Mouse (Mus musculus) layer of hippocampus, postnatal 36 days (tissue): ENCODE results near the gene Skiv2l. TPM values are rescaled to one million over a fixed set of nuclear protein-coding genes. Genes with fewer than 3 reads are reported as not detected.
A peak's percentile ranks its signal among the peaks of the same experiment; 100 is the strongest.
"Not testable (repeated sequence)": the region's sequence is repeated elsewhere in the genome, so short reads cannot be mapped to it uniquely, and the experiment has no call there.

Experiments
- DNase-seq, 2 experiments: peaks; one replicate each; pipeline ENCODE4 v3.0.0; 2022
- total RNA-seq, 2 experiments: library from RNA; stranded (reverse); gene quantifications; 2 replicates each; pipeline ENCODE4 v1.2.3; 2021

The Skiv2l gene
- total RNA-seq, 2 experiments from 2014 or later, result 69.5 to 72.4 TPM

DNA sequence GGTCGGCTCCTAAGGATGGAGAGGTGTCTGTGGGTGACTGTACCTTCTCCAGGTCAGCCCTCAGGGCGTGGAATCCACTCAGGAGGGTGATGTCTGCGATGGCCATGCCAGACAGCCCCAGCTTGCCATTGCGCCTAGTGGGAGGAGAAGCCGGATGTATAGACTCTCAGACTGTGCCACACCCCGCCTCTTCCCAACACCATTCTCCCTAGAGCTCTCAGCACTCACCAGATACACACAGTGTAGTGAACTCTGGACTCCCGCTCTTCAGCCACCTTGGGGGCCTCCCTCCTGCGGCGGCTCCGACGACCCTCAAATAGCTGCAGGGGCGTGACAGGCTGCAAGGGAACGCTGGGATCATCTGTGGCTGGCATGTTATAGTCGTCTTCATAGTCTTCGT is 38.7 kb downstream of the Skiv2l start:
- DNase-seq, result no peak

DNA sequence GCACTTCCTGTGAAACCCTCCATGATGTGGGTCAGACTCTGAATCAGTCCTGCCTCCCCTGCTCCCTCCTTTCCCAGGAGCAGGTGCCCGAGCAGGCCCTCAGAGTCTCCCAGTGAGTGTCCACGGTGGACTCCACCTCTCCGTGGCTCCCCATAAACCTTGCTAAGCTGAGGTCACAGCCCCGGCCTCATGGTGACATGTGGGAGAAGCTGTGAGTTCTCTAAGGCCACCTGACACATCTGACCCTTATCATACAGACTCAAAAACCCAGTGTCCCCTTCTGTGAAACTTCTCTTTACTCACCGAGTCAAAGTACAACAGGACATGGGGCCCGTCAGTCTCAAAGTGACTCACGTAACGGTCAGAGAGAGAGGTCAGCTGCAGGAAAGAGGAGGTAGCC is 39.2 kb downstream of the Skiv2l start:
- DNase-seq, result not testable (repeated sequence)

DNA sequence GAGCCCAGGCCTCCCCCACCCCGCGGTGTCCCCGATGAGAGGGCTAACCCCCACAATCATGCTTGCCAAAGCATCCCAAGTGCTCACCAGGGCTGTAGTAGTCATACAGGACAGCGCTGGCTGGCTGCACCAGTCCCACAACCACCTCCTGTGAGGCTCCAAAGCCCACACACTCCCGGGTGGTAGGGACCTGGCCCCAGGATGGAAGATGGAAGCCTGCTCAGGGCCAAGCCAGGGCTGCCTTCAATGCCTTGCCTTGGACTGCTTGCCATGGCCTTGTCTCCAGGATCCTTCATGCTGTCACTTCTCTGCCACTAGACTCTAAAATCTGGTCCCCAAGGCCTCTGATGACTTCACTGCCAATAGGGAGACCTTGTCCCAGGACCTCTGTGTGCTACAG is 39.6 kb downstream of the Skiv2l start:
- not testable (repeated sequence) for DNase-seq

DNA sequence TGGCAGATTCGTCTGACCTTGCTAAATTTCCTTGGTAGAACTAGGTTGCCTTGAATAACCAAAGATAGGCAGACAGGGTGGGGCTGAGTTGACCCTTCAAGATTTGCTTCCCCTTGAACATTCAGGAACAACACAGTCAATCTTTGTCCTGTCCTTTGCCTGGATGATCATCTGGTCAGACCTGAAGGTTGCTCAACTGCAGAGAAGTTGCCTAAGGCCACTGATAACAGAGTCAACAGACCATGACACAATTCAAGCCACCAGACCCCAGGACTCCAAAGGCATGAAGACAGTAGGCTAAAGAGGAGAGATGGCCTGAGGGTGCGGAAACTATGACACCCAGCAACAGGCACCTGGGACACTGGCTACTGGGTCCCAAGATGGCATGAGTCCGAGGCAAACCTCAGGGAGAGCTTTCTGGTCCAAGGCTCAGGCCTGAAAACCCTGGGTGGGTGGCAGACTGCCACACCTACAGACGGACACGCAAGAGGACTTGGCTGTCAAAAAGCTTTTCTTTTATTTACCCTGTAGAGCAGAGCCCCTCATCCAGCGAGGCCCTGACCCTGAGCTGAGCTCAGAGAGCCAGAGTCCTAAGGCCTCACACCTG is 41.3 kb downstream of the Skiv2l start:
- no peak for DNase-seq

DNA sequence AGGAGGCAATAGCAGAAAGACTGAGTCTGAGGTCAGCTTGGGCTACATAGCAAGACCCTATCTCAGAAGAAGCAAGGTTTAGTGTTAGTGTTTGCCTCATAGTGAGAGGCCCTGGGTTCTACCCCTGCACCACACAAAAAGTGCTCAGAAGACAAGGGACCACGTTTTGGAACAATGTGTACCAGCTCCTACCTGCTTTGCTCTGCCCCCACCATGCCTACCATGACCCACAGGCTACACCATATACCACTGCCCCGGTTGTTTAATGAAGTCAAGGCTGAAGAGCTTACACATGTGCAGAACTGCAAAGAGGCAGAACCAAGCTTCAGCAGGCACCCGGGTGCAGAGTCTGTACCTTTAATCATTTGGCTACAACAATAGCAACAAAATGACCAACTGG is 42.8 kb downstream of the Skiv2l start:
- no peak for DNase-seq

DNA sequence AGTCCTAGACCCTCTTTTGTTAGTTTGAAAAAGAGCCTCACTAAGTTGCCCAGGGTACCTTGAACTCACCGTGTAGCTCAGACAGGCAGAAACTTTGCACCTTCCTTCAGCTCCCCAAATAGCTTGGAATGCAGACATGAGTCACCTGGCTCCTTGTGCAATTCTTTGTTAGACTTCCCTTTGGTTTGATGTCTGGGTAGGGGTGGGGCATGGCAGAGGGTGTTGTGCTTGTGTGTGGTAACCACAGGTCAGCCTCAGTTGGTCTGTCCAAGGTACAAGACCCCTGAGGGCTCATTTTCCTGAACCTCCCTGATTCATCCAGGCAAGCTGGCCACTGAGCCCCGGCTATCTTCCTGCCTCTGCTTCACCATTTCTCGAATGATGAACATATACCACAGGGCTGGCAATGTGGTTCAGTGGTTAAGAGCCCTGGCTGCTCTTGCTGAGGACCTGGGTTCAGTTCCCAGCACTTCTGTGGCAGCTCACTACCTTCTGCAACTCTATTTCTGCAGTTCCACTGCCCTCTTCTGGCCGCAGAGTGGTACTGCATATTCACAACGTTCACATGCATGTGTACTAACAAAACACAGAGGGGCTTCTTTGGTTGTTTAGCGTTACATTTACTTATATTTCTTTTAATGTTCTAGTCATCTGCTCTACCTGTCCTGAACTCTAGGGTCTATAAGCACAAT is 45.0 kb downstream of the Skiv2l start:
- no peak for DNase-seq

DNA sequence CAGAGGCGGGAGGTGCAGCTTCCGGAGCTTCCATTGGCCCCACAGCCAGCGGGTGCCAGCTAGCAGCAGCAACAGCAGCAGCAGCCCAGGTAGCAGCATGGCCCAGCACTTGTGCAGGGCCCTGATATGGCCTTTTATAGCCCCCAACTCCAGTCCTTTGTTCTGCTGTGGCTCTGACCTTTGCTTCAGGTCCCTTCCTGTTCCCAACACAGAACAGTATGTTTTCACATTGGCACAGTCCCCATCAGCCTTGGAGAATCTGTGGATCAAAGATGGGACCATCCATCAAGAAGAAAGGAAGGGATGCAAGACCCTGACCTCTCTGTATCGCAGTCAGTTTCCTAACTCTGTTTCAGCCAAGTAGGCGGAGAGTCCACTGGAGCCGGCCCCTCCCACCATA is 45.7 kb downstream of the Skiv2l start, which contains the start of gene Cyp21a1:
Gene Cyp21a1 (minus strand): TSS at position 261 of the 400 bp plus-strand sequence.
- not testable (repeated sequence) for DNase-seq

DNA sequence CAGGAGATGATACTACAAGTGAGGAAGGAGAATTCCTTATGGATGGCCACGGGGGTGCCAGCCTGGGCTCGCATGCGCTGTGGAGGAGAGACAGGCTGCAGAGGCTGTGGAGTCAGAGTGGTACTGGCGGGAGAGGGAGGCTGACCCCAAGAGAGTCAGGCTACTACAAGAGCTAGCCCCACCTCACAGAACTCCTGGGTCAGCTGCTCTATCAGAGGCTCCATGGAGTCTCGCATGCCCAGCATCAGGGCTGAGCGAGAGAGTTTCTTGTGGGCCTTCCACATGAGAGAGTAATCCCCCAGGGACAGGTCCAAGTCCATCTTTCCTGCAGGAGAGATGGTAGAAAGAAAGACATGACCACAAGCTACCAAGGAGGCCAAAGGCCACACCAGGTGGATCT is 46.6 kb downstream of the Skiv2l start:
- not testable (repeated sequence) for DNase-seq

DNA sequence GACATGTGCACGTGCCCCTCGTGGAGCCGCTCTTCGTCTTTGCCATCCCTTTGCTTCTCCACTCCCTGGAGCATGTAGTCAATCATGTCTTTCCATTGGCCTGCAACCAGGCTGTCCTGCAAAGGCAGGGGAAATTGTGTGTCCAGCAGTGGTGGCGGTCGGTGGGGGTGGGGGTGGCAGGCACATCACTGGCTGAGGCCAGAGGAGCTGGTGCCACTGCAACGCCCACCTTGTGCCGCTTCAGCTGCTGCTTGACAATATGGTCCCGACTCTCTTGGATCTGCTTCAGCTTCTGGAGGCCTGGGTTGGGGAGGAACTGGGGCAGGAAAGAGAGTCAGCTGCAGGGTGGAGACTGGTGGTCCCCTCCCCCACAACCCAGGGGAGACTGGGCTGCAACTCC is 47.3 kb downstream of the Skiv2l start:
- not testable (repeated sequence) for DNase-seq

DNA sequence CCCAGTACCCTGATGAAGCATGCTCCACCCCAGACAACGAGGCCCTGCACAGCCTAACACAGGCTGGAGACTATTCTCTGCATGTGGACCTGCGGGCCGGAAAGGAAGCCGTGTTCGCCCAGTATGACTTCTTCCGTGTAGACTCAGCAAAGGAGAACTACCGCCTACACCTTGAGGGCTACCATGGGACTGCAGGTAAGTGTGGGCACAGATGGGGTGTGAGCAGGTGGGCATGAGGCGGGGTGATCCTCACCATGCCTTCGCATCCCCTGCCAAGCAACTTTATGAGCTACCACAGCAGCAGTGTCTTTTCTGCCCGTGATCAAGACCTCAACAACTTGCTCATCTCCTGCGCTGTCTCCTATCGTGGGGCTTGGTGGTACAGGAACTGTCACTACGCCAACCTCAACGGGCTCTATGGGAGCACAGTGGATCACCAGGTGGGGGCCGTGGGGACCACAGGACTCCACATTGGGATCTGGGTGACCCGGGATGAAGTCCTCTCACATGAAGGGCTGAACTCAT is 49.2 kb downstream of the Skiv2l start:
- DNase-seq, result not testable (repeated sequence)

DNA sequence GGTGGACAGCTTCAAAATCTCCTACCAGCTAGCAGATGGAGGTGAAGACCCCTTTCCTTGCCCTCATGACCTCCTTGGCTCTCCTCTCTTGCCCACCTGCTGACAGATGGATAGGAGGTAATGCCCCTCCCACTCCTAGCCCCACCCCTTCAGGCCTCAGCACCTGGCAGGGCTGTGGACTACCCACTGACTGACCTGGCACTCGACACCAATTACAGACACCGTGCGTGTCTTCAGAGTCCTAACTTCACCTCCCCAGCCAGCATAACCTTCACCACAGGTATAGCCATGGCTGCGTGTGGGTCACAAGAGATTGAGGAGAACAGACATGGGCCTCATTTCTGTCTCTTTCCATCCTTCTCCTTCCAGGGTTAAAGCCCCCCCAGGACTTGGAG is 50.5 kb downstream of the Skiv2l start:
- no peak for DNase-seq

DNA sequence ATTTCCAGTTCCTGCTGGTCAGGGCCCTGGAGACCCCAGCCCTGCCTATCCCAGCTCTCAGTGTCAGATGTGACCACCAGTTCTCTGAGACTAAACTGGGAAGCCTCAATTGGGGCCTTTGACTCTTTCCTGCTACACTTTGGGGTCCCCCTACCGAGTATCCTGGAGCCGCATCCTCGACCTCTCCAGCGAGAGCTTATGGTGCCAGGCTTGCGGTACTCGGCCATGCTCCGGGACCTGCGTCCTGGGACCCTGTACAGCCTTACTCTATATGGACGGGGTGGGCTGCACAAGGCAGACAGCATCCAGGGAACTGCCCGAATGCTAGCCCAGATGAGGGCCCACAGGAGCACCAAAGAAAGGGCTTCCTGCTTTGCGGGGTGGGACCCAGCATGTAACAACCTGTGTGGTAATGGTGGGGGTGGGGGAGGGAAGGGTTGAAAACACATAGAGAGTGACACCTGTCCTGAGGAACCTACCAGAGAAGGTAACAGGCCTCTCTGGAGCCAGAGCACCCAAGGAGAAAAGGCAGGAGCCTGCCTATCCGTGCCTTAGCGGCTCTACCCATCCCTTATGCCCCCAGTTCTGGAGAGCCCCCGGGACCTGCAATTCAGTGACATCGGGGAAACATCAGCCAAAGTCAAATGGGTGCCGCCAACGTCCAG is 51.0 kb downstream of the Skiv2l start:
- no peak for DNase-seq

DNA sequence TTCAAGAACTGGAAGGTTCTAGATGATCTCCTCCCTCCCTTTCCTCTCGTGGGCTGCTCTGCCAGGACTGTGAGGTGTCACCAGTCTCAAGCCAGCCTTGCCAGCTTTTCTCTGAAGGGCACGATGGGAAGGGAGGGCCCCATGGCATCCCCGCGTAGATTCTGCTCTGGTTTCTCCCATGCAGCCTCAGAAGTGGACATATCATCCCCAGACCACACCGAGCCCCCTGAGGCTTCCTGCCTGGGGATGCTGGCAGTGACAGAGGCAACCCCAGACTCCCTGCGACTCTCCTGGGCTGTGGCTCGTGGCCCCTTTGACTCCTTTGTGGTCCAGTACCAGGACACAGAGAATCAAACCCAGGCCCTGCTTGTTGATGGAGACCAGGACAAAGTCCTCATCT is 51.9 kb downstream of the Skiv2l start:
- DNase-seq, result not testable (repeated sequence)

DNA sequence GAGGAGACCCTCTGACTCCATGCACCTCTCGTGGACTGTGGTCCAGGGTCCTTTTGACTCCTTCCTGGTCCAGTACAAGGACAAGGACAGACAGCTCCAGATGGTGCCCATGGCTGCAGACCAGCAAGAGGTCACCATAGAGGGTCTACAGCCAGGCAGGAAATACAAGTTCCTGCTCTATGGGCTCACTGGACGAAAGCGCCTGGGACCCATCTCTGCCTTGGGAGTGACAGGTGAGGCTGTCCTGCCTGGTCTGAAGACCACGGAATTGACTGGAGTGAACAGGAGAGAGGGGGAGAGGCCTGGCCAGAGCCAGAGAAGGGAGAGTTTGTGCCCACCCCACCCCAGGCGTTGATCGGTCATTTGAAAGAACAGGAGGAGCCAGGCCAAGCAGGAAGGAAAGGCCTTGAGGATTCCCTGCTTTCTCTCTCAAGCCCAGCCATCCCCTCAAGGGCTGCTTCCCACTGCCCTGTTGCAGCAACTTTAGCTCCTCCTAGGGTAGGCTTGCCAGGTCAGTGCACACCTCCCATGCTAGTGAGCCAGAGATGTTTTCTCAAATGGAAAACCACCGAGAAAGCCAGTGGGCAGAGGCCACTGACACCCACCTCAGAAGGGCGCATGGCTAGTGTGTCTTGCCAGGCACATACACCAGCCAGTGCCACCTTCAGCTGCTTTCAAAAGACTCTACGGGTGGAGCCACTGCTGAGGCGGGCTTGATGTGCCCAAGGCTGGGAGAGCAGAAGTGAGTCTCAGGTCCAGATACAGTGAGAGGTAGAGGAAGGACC is 52.6 kb downstream of the Skiv2l start:
- not testable (repeated sequence) for DNase-seq

DNA sequence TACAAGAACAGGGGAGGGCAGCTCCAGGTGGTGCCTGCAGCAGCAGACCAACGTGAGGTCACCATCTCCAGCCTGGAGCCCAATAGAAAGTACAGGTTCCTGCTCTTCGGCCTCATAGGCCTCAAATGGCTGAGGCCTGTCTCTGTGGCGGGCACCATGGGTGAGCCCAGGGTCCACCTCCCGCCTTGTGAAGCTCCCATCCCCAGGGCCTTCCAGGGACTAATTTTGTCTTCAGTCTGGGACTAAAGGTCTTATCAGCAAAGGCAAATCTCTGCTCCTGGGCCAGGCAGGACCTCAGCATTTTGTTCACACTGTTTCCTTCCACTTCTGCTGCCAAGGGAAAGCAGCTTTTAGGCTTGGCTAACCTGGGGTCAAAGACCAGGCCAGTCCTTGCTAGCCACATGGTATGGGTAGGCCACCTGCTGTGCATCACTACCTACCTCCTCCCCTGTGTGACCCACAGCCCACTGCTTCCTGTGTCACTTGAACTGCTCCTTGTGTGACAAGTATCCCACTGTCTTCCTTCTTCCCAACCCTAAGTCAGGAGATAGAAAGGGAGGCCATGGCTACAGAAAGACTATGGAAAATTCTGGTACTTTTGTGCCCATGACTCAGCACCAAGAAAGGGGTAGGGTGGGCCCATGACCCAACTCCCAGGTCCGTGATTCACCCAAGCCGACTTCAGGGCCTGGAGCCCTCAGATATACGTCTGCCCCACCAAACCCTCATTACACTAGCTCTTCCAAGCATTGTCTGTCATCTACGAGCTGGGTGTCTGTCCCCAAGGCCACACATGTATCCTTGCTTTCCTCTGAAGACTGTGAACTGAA is 53.5 kb downstream of the Skiv2l start:
- no peak for DNase-seq

DNA sequence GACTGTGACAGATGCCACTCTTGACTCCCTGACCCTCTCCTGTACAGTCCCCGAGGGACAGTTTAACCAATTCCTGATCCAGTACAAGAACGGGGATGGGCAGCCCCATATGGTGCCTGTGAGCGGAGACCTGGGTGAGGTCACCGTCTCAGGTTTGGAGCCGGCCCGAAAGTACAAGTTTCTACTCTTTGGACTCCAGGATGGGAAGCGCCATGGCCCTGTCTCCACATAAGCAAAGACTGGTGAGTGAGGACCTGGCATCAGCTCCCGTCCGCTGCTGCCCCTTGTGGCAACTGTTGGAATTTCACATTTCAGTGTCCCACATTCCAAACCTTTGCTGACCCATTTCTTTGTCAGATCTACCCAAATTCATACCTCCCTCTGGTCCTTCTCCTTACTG is 54.4 kb downstream of the Skiv2l start:
- peak in 1 of 2 experiments; percentile 21 for DNase-seq

DNA sequence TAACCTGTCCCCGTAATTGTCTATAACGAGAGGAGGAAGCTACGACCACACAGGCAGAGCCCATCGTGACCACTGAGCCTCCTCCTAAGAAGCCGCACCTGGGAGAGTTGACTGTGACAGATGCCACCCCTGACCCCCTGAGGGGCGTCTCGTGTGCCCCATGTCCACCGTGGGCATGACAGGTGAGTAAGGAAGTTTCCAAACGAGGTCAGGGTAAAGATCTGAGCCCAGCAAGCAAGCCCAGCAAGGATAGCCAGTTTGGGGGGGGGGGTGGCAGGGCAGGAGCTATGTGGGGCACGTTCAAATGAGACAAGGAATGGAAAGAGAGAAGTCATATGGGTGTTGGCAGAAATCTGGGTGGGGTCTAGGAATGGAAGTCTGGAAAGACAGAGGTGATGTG is 55.0 kb downstream of the Skiv2l start:
- DNase-seq, result no peak
